Mouse (Mus musculus): ENCODE results near the gene Col8a2. TPM values are rescaled to one million over a fixed set of nuclear protein-coding genes. Genes with fewer than 3 reads are reported as not detected.

Gene Col8a2
- polyA plus RNA-seq, 1 experiment, result not detected

DNA sequence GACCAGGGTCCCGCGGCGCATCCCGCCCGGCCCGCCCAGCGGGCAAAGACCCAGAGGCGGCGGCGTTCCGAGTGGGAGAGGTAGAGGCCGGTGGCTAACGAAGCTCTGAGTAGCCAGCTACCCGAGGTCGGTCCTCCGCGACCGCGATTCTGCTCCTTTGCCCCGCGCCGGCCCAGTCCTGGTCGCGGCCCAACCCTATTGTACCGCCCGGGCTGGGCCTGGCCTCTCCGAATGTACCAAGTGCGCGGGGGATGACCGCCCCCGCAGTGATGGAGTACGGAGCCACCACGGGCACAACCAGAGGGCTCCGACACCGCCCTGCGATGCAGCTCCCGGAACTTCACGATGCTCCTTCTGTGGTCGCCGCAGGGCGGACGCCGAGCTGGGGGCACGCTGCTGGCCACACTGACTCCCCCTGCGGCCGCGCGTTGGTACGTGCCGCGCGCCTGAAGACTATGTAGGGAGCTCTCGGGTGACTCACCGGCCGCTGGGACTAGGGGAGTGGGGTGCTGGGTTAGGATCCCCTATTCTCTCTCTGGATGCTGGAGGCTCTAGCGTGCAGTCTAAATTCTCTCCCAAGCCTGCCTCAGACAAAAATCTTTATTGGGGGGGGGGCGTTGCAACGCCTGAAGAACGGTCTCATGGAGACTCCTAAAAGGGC, 30.3 kb upstream of the Col8a2 start, which contains the start of gene Map7d1:
TSS of gene Map7d1 (minus strand) at position 213 of the 661 bp plus-strand sequence.
- TF ChIP-seq GATA1 (IDR thresholded peaks at IDR 0.05; ENCODE audit: low read length), result no peak

DNA sequence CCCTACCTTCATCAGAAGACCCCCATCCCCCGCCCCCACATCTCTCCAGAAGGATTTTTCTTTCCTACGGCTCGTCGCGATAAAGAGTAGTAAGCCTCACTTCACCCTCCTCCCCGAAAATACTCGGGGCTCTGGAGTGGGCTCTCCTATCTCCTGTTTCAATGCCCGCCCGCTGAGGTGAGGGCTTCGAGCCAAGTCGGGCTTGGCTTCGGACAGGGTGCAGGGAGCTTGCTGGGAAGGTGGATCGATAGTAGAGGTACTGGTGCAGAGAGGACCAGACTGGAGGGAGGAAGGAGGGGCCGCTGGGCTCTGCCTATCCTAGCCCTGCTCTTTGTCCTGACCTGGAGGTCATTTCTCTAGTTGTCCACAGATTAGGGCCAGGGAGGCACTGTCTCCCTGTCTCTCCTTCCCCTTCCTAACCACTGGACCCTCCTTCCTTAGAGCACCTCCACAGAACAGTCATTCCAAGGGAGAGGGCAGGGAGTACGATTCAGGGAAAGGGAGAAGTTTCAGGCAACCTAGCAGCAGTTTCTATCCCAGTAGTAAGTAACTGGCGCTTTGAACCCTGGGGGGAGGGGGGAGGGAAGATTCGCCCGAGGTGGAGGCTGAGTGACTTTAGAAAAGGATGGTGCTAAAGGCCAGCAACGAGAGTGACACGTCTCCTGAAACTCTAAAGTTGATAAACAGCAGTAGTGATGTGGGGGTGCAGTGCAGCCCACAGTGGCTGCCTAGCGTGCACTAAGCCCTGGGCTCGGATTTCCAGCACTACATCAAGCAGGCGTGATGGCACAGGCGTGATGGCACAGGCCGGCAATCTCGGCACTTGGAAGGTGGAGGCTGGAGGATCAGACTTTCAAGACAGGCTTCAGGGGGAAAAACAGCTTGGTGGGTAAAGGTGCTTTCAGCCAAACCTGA, 29.4 kb upstream of the Col8a2 start:
- no peak for TF ChIP-seq GATA1 (IDR thresholded peaks at IDR 0.05; ENCODE audit: low read length)

- TF ChIP-seq GATA1 (IDR thresholded peaks at IDR 0.05; ENCODE audit: low read length), result no peak
Measured at GRCm38 (mm10) chr4:126259063-126259462, 27.5 kb upstream of the Col8a2 start.

- TF ChIP-seq GATA1 (IDR thresholded peaks at IDR 0.05; ENCODE audit: low read length), result no peak
Measured at GRCm38 (mm10) chr4:126259523-126260160, 27.0 kb upstream of the Col8a2 start.

- TF ChIP-seq GATA1 (IDR thresholded peaks at IDR 0.05; ENCODE audit: low read length), result no peak
Measured at GRCm38 (mm10) chr4:126260520-126261201, 25.9 kb upstream of the Col8a2 start.

GRCm38 (mm10) chr4:126261266-126261665, 25.3 kb upstream of the Col8a2 start:
- no peak for TF ChIP-seq GATA1 (IDR thresholded peaks at IDR 0.05; ENCODE audit: low read length)

DNA sequence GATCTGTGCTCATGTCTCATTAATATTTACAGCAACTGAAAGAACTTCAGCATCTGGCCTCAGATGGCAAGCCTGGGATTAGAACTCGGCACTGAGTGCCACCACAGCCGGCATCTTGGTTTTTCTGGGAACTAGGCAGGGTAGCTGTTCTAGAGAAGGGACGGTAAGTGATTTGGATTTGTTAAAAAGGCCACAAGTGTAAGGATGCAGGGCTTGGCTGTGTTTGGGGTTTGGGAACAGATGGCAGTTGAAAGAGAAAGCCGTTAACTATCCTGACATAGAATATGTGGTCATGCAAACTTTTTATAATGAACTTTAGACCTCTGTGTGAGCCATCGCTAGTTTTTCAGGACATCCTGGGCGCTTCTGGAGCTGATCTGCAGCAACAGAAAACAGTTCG, 24.9 kb upstream of the Col8a2 start:
- no peak for TF ChIP-seq GATA1 (IDR thresholded peaks at IDR 0.05; ENCODE audit: low read length)

DNA sequence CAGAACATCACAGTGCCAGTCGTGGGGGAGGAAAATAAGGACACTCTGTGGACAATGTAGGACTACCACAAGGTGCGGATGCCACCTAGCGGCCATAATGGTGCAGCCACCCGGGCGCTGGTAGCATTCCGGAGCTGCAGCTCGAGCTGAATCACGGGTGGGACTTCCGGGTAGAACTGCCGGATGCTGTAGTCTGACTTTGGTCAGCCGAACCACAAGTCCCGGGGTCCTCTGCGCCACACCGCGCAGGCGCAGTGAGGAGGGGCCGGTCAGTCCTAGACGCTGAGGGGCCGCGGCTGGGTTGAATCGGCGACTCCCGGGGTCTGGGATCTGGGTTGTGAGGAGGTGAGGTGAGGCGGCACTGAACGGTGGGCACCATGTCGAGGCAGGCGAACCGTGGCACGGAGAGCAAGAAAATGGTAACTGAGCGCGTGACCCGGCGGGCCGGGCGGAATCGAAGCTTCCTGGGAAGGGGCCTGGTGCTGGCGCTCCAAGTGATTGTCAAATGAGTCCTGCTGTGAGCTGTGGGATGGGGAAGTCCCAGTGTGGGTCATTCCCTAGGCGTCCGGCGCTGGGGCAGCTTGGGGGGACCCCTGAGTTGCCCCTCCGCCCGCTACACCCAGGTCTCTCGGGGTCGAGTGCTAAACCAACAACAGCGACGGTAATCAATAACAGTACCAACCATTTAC, 24.3 kb upstream of the Col8a2 start, which contains the start of gene Trappc3:
TSS of gene Trappc3 (plus strand) at position 207 of the 689 bp plus-strand sequence.
- TF ChIP-seq GATA1 (IDR thresholded peaks at IDR 0.05; ENCODE audit: low read length), result no peak

GRCm38 (mm10) chr4:126269292-126269691, 17.3 kb upstream of the Col8a2 start:
- TF ChIP-seq GATA1 (IDR thresholded peaks at IDR 0.05; ENCODE audit: low read length), result no peak

GRCm38 (mm10) chr4:126273753-126274152, 12.8 kb upstream of the Col8a2 start:
- TF ChIP-seq GATA1 (IDR thresholded peaks at IDR 0.05; ENCODE audit: low read length), result no peak

DNA sequence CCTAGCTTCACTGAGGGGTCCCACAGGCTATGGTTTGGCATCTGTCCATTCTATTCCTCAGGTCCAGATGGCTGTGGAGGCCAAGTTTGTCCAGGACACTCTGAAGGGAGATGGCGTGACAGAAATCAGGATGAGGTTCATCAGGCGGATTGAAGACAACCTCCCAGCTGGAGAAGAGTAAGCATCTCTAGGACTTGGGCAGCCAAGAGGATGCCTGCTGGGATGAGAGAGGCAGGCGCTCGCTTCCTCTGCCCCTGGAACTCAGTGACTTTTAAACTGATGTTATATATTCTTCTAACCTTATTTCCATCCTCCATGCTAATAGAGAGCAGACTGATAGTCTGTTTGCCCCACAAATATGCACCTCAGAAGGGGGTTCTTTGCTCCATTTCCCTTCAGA, 11.5 kb upstream of the Col8a2 start:
- TF ChIP-seq GATA1 (IDR thresholded peaks at IDR 0.05; ENCODE audit: low read length), result no peak

- no peak for TF ChIP-seq GATA1 (IDR thresholded peaks at IDR 0.05; ENCODE audit: low read length)
Measured at GRCm38 (mm10) chr4:126275681-126276131, 10.9 kb upstream of the Col8a2 start.

DNA sequence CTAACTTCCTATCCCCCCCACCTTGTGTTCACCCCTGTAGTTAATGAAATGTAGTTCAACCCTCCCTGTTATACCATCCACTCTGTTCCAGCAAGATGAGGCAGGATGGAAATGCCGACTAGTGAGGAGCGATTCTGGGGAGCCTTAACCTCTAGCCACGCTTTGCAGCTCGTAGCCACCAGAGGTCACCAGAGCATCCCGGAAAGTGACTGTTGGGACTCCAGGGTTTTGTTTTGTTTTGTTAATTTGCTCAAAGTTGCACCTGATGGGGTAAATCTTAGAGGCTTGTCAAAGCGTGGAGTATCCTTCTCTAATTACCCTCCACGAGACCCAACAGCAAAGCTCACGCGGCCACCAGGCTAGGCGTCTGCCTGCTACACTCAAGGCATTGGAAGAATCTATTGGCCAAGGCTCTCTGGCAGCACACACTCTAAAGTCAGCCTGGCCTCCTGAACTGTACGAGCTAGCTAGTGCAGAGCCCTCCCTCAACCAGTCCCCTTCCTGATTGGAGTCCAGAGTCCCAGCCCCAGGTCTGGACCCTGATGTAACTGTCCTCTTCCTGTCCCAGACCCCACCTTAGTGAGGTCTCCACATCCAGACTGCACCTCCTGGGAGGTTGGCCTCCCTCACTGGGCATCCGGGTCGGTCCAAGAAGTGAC, 8.6 kb upstream of the Col8a2 start:
- no peak for TF ChIP-seq GATA1 (IDR thresholded peaks at IDR 0.05; ENCODE audit: low read length)

GRCm38 (mm10) chr4:126278565-126278915, 8.1 kb upstream of the Col8a2 start:
- no peak for TF ChIP-seq GATA1 (IDR thresholded peaks at IDR 0.05; ENCODE audit: low read length)

Data from G1E-ER4 (cell line).